In genomic region chr9:44399114-44399794, GRCm38 (mm10) we compare ENCODE assay signal across 11 mouse cellular contexts. TPM values are rescaled to one million over a fixed set of nuclear protein-coding genes. Genes with fewer than 3 reads are reported as not detected.
A peak's percentile ranks its signal among the peaks of the same experiment; 100 is the strongest.
DNase-seq lines count a peak whose midpoint lies in the region; ATAC-seq lines count a peak whose summit lies in the region.
"Had no signal": no experiment of that assay in that cellular context is flagged by ENCODE, and none has a peak within 500 bp of the region (broad histone marks: within the 10 kb centered on the region; RNA-seq: fewer than 3 reads in every experiment).

No protein-coding gene starts in this region.

- no peaks in the 10 kb centered on the region for H3K27me3 ChIP-seq in erythroblast, embryonic 14.5 days (ENCODE audit: control insufficient read depth)
- H3K27me3 ChIP-seq in kidney, embryonic 16.5 days (ENCODE audit: insufficient read depth, low read length) = no peaks in the 10 kb centered on the region
- H3K27me3 ChIP-seq in hindbrain, embryonic 15.5 days = no peaks in the 10 kb centered on the region
- no peaks in the 10 kb centered on the region for H3K27me3 ChIP-seq in neural tube, embryonic 13.5 days

- no peak for ATAC-seq in erythroblast, adult 5-6 weeks (replicated peaks; ENCODE audit: low FRiP score, poor library complexity, severe bottlenecking)
- ATAC-seq in kidney, embryonic 16.5 days (ENCODE audit: low FRiP score, low TSS enrichment) = no peak
- ATAC-seq in hindbrain, embryonic 15.5 days (ENCODE audit: low FRiP score, low read depth) = no peak
- ATAC-seq in neural tube, embryonic 13.5 days (ENCODE audit: low read depth) = no peak
- ATAC-seq in erythroid progenitor cell, adult 5-6 weeks (replicated peaks; ENCODE audit: low FRiP score, poor library complexity, severe bottlenecking) = no peak
- ATAC-seq: forebrain, postnatal 0 days had no signal

- H3K36me3 ChIP-seq in erythroblast, embryonic 14.5 days (ENCODE audit: control insufficient read depth) = peaks cover 60% of the 10 kb centered on the region
- peaks cover 33% of the 10 kb centered on the region for H3K36me3 ChIP-seq in kidney, embryonic 16.5 days (ENCODE audit: insufficient read depth, low read length)
- peaks cover 42% of the 10 kb centered on the region for H3K36me3 ChIP-seq in hindbrain, embryonic 15.5 days
- peaks cover 51% of the 10 kb centered on the region for H3K36me3 ChIP-seq in neural tube, embryonic 13.5 days

- H3K9ac ChIP-seq in kidney, embryonic 16.5 days (replicated peaks; ENCODE audit: low read length) = peak overlapping the region; percentile 58
- peak overlapping the region; percentile 71 for H3K9ac ChIP-seq in hindbrain, embryonic 15.5 days
- H3K9ac ChIP-seq in neural tube, embryonic 13.5 days = peak overlapping the region; percentile 89
- H3K9ac ChIP-seq: limb, embryonic 15.5 days had no signal

- H3K4me2 ChIP-seq in kidney, embryonic 16.5 days (replicated peaks; ENCODE audit: low read depth, low read length) = peak overlapping the region; percentile 83
- H3K4me2 ChIP-seq in hindbrain, embryonic 15.5 days = peak overlapping the region; percentile 64
- H3K4me2 ChIP-seq in neural tube, embryonic 13.5 days = peak overlapping the region; percentile 94
- H3K4me2 ChIP-seq: limb, embryonic 15.5 days had no signal

- WGBS in kidney, embryonic 16.5 days = 65% methylated on average over 13 of the region's 13 CpGs
- WGBS in hindbrain, embryonic 15.5 days = 83% methylated on average over 13 of the region's 13 CpGs
- 86% methylated on average over 13 of the region's 13 CpGs for WGBS in neural tube, embryonic 13.5 days

- no peak for DNase-seq in kidney, adult 11 months
- DNase-seq in thymus, postnatal 10 days (ENCODE audit: low spot score in 2 of 2) = no peak
- DNase-seq: forebrain, postnatal 0 days; spleen, adult 18-20 months had no signal

- H3K9me3 ChIP-seq in erythroblast, embryonic 14.5 days (ENCODE audit: control insufficient read depth, low read length) = no peaks in the 10 kb centered on the region
- no peaks in the 10 kb centered on the region for H3K9me3 ChIP-seq in kidney, embryonic 16.5 days (ENCODE audit: low read length)
- no peaks in the 10 kb centered on the region for H3K9me3 ChIP-seq in hindbrain, embryonic 15.5 days
- no peaks in the 10 kb centered on the region for H3K9me3 ChIP-seq in neural tube, embryonic 13.5 days
- H3K9me3 ChIP-seq: limb, embryonic 15.5 days had no signal

- H3K27ac ChIP-seq in kidney, embryonic 16.5 days (ENCODE audit: low read length) = peak overlapping the region; percentile 90; the same call in 1 of the 2 replicates
- H3K27ac ChIP-seq in hindbrain, embryonic 15.5 days (replicated peaks) = no peak overlapping the region
- 0 out of 2 replicates have a peak overlapping the region, but pooled peaks have one; percentile 97 for H3K27ac ChIP-seq in neural tube, embryonic 13.5 days (replicated peaks)
- H3K27ac ChIP-seq: limb, embryonic 15.5 days had no signal

- peaks cover 43% of the 10 kb centered on the region for H3K4me1 ChIP-seq in erythroblast, embryonic 14.5 days (ENCODE audit: control insufficient read depth)
- peaks cover 32% of the 10 kb centered on the region; the same call in 1 of the 2 replicates for H3K4me1 ChIP-seq in kidney, embryonic 16.5 days (ENCODE audit: insufficient read depth, low read length)
- peaks cover 38% of the 10 kb centered on the region for H3K4me1 ChIP-seq in hindbrain, embryonic 15.5 days (replicated peaks)
- H3K4me1 ChIP-seq in neural tube, embryonic 13.5 days (replicated peaks) = peaks cover 46% of the 10 kb centered on the region

- peak overlapping the region; percentile 81 for H3K4me3 ChIP-seq in erythroblast, embryonic 14.5 days (replicated peaks)
- peak overlapping the region; percentile 78 for H3K4me3 ChIP-seq in kidney, embryonic 16.5 days (ENCODE audit: low read length)
- peak overlapping the region; percentile 70 for H3K4me3 ChIP-seq in hindbrain, embryonic 15.5 days
- H3K4me3 ChIP-seq in neural tube, embryonic 13.5 days = peak overlapping the region; percentile 81
- H3K4me3 ChIP-seq: limb, embryonic 15.5 days had no signal

RNA-seq across cellular contexts. Expression of gene Slc37a4, which starts 2.6 kb away (rescaled TPM):
- polyA plus RNA-seq in erythroblast, embryonic 14.5 days (2012) = 0.23 and 0.31 TPM in 2 replicates
- 4.0 and 25.9 TPM in 2 replicates for total RNA-seq in erythroblast, adult 5-6 weeks (2015; ENCODE audit: low replicate concordance)
- 2.5 and 4.0 TPM in 2 replicates for total RNA-seq in erythroblast, adult 5-6 weeks (2017; ENCODE audit: low replicate concordance)
- 67.3 and 74.4 TPM in 2 replicates for polyA plus RNA-seq in kidney, embryonic 16.5 days (2015; fragmentation: Nextera tagmentation; extraction: Ambion mirVana)
- polyA plus RNA-seq in hindbrain, embryonic 15.5 days (2015; fragmentation: Nextera tagmentation; extraction: Ambion mirVana) = 50.2 and 56.3 TPM in 2 replicates
- 62.9 and 71.2 TPM in 2 replicates for polyA plus RNA-seq in neural tube, embryonic 13.5 days (2015; fragmentation: Nextera tagmentation; extraction: Ambion mirVana)
- 0.72 and 5.0 TPM in 2 replicates for total RNA-seq in erythroid progenitor cell, adult 5-6 weeks (2015; ENCODE audit: low replicate concordance)
- 9.1 and 16.1 TPM in 2 replicates for total RNA-seq in erythroid progenitor cell, adult 5-6 weeks (2017; ENCODE audit: low replicate concordance)

RNA-seq across cellular contexts. Expression of gene Rps25, which starts 7.7 kb away (rescaled TPM):
- 16.3 and 35.8 TPM in 2 replicates for polyA plus RNA-seq in erythroblast, embryonic 14.5 days (2012)
- total RNA-seq in erythroblast, adult 5-6 weeks (2015; ENCODE audit: low replicate concordance) = 639 and 656 TPM in 2 replicates
- 277 and 380 TPM in 2 replicates for total RNA-seq in erythroblast, adult 5-6 weeks (2017; ENCODE audit: low replicate concordance)
- polyA plus RNA-seq in kidney, embryonic 16.5 days (2015; fragmentation: Nextera tagmentation; extraction: Ambion mirVana) = 1,444 and 1,489 TPM in 2 replicates
- 1,001 and 1,147 TPM in 2 replicates for polyA plus RNA-seq in hindbrain, embryonic 15.5 days (2015; fragmentation: Nextera tagmentation; extraction: Ambion mirVana)
- 1,179 TPM in 2 replicates for polyA plus RNA-seq in neural tube, embryonic 13.5 days (2015; fragmentation: Nextera tagmentation; extraction: Ambion mirVana)
- 682 and 851 TPM in 2 replicates for total RNA-seq in erythroid progenitor cell, adult 5-6 weeks (2015; ENCODE audit: low replicate concordance)
- total RNA-seq in erythroid progenitor cell, adult 5-6 weeks (2017; ENCODE audit: low replicate concordance) = 327 and 425 TPM in 2 replicates

RNA-seq across cellular contexts. Expression of gene Trappc4, which starts 8.1 kb away (rescaled TPM):
- polyA plus RNA-seq in erythroblast, embryonic 14.5 days (2012) = 0.37 and 0.65 TPM in 2 replicates
- 27.0 and 53.0 TPM in 2 replicates for total RNA-seq in erythroblast, adult 5-6 weeks (2015; ENCODE audit: low replicate concordance)
- total RNA-seq in erythroblast, adult 5-6 weeks (2017; ENCODE audit: low replicate concordance) = 2.5 and 12.2 TPM in 2 replicates
- polyA plus RNA-seq in kidney, embryonic 16.5 days (2015; fragmentation: Nextera tagmentation; extraction: Ambion mirVana) = 138 TPM in 2 replicates
- polyA plus RNA-seq in hindbrain, embryonic 15.5 days (2015; fragmentation: Nextera tagmentation; extraction: Ambion mirVana) = 287 and 295 TPM in 2 replicates
- 324 and 343 TPM in 2 replicates for polyA plus RNA-seq in neural tube, embryonic 13.5 days (2015; fragmentation: Nextera tagmentation; extraction: Ambion mirVana)
- total RNA-seq in erythroid progenitor cell, adult 5-6 weeks (2015; ENCODE audit: low replicate concordance) = 19.5 and 34.8 TPM in 2 replicates
- total RNA-seq in erythroid progenitor cell, adult 5-6 weeks (2017; ENCODE audit: low replicate concordance) = 5.8 and 52.0 TPM in 2 replicates

RNA-seq across cellular contexts. Expression of gene Ccdc84, which starts 19.1 kb away (rescaled TPM):
- polyA plus RNA-seq in erythroblast, embryonic 14.5 days (2012) = 1.1 and 1.5 TPM in 2 replicates
- 3.8 and 18.8 TPM in 2 replicates for total RNA-seq in erythroblast, adult 5-6 weeks (2015; ENCODE audit: low replicate concordance)
- 9.1 and 12.0 TPM in 2 replicates for total RNA-seq in erythroblast, adult 5-6 weeks (2017; ENCODE audit: low replicate concordance)
- 26.0 and 31.6 TPM in 2 replicates for polyA plus RNA-seq in kidney, embryonic 16.5 days (2015; fragmentation: Nextera tagmentation; extraction: Ambion mirVana)
- polyA plus RNA-seq in hindbrain, embryonic 15.5 days (2015; fragmentation: Nextera tagmentation; extraction: Ambion mirVana) = 32.0 and 34.9 TPM in 2 replicates
- 28.7 and 32.6 TPM in 2 replicates for polyA plus RNA-seq in neural tube, embryonic 13.5 days (2015; fragmentation: Nextera tagmentation; extraction: Ambion mirVana)
- 32.1 and 61.2 TPM in 2 replicates for total RNA-seq in erythroid progenitor cell, adult 5-6 weeks (2015; ENCODE audit: low replicate concordance)
- total RNA-seq in erythroid progenitor cell, adult 5-6 weeks (2017; ENCODE audit: low replicate concordance) = 25.3 and 25.9 TPM in 2 replicates

RNA-seq across cellular contexts. Expression of gene Hyou1, which starts 20.0 kb away (rescaled TPM):
- polyA plus RNA-seq in erythroblast, embryonic 14.5 days (2012) = 0.69 and 0.80 TPM in 2 replicates
- total RNA-seq in erythroblast, adult 5-6 weeks (2015; ENCODE audit: low replicate concordance) = 12.1 and 14.0 TPM in 2 replicates
- 16.7 and 18.1 TPM in 2 replicates for total RNA-seq in erythroblast, adult 5-6 weeks (2017; ENCODE audit: low replicate concordance)
- polyA plus RNA-seq in kidney, embryonic 16.5 days (2015; fragmentation: Nextera tagmentation; extraction: Ambion mirVana) = 48.0 and 51.2 TPM in 2 replicates
- polyA plus RNA-seq in hindbrain, embryonic 15.5 days (2015; fragmentation: Nextera tagmentation; extraction: Ambion mirVana) = 27.4 and 27.6 TPM in 2 replicates
- 26.4 and 29.6 TPM in 2 replicates for polyA plus RNA-seq in neural tube, embryonic 13.5 days (2015; fragmentation: Nextera tagmentation; extraction: Ambion mirVana)
- 15.1 and 40.0 TPM in 2 replicates for total RNA-seq in erythroid progenitor cell, adult 5-6 weeks (2015; ENCODE audit: low replicate concordance)
- total RNA-seq in erythroid progenitor cell, adult 5-6 weeks (2017; ENCODE audit: low replicate concordance) = 25.1 and 34.4 TPM in 2 replicates

Comparison
In these comparisons a context has a peak if more than half of its experiments do, and no peak if none do; other contexts are left out.
1. RNA of gene Slc37a4, which starts 2.6 kb away (polyA plus RNA-seq): 67.3 to 74.4 TPM in kidney, embryonic 16.5 days, 62.9 to 71.2 TPM in neural tube, embryonic 13.5 days and 50.2 to 56.3 TPM in hindbrain, embryonic 15.5 days; 0.23 to 0.31 TPM in erythroblast, embryonic 14.5 days; every median in the first group is over 10 times any median in the second.
2. RNA of gene Rps25, which starts 7.7 kb away (polyA plus RNA-seq): 1,444 to 1,489 TPM in kidney, embryonic 16.5 days, 1,179 TPM in neural tube, embryonic 13.5 days and 1,001 to 1,147 TPM in hindbrain, embryonic 15.5 days; 16.3 to 35.8 TPM in erythroblast, embryonic 14.5 days; every median in the first group is over 10 times any median in the second.
3. RNA of gene Trappc4, which starts 8.1 kb away (polyA plus RNA-seq): 324 to 343 TPM in neural tube, embryonic 13.5 days, 287 to 295 TPM in hindbrain, embryonic 15.5 days and 138 TPM in kidney, embryonic 16.5 days; 0.37 to 0.65 TPM in erythroblast, embryonic 14.5 days; every median in the first group is over 10 times any median in the second.
4. Peak in every context shown above with its lines, with median percentiles within 50 percentile points of each other: H3K4me3 ChIP-seq, H3K4me2 ChIP-seq and H3K9ac ChIP-seq.